Mouse (Mus musculus): ENCODE measurements at regions not wholly inside any gene's neighbourhood (a gene's known extent, or its start where the extent isn't known, plus 50 kb on each side); places are given as distances from the start of the nearest gene placed in this dataset.

GRCm38 (mm10) chr16:49530051-49530450 lies 169.0 kb upstream of the Ift57 start:
- 79% methylated on average over 5 of the region's 5 CpGs for WGBS
- 0 out of 2 replicates have a peak, but pooled peaks cover 3% of the 10 kb centered on the region for H3K4me1 ChIP-seq
- ATAC-seq (replicated peaks; ENCODE audit: low FRiP score) = no peak

GRCm38 (mm10) chr16:49532071-49532686 lies 166.9 kb upstream of the Ift57 start:
- 76% methylated on average over 7 of the region's 7 CpGs for WGBS
- H3K9me3 ChIP-seq (replicated peaks) = no peaks in the 10 kb centered on the region

More at GRCm38 (mm10) chr16:49530051-49530450, 169.0 kb upstream of the Ift57 start:
- Histone ChIP-seq H3K9ac (no peak overlapping the region), H3K27me3 (no peaks in the 10 kb centered on the region), H3K27ac (no peak overlapping the region), H3K4me3 (replicated peaks) (no peak overlapping the region), H3K36me3 (no peaks in the 10 kb centered on the region), H3K4me2 (no peak overlapping the region), H3K9me3 (replicated peaks) (no peaks in the 10 kb centered on the region)

GRCm38 (mm10) chr16:49533498-49533998 lies 165.5 kb upstream of the Ift57 start:
- H3K9me3 ChIP-seq (replicated peaks) = no peaks in the 10 kb centered on the region
- 0 out of 2 replicates have a peak, but pooled peaks cover 3% of the 10 kb centered on the region for H3K4me1 ChIP-seq
- no peak overlapping the region for H3K27ac ChIP-seq
- peak; percentile 71 for ATAC-seq (replicated peaks; ENCODE audit: low FRiP score)
- no peaks in the 10 kb centered on the region for H3K27me3 ChIP-seq
- no peaks in the 10 kb centered on the region for H3K36me3 ChIP-seq
- H3K4me2 ChIP-seq = no peak overlapping the region
- H3K4me3 ChIP-seq (replicated peaks) = no peak overlapping the region
- H3K9ac ChIP-seq = no peak overlapping the region
- 28% methylated on average over 4 of the region's 4 CpGs for WGBS

More at GRCm38 (mm10) chr16:49532071-49532686, 166.9 kb upstream of the Ift57 start:
- no peak overlapping the region for H3K27ac ChIP-seq
- H3K4me3 ChIP-seq (replicated peaks) = no peak overlapping the region
- H3K27me3 ChIP-seq = no peaks in the 10 kb centered on the region
- H3K9ac ChIP-seq = no peak overlapping the region
- H3K36me3 ChIP-seq = no peaks in the 10 kb centered on the region
- 0 out of 2 replicates have a peak, but pooled peaks cover 3% of the 10 kb centered on the region for H3K4me1 ChIP-seq
- no peak overlapping the region for H3K4me2 ChIP-seq
- ATAC-seq (replicated peaks; ENCODE audit: low FRiP score) = no peak

DNA sequence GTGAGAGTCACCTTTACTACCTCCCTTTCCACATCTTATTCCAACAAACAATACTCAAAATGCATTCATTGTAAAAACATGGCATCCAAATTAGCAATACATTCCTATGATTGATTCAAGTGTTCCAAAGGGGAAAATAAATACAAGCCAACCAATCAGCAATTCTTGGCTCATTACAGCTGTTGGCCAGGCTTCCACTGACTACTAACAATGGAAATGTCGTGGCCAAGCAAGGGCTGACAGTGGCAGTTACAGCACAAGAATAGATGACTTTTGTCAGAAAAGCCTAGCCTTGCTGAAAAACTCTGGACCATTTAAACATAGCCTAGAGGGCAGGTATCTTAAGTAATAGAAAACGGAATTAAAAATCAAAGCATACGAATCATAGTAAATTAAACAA lies 148.8 kb upstream of the Ift57 start:
- ATAC-seq (replicated peaks; ENCODE audit: low FRiP score) = no peak
- Histone ChIP-seq H3K27me3 (no peaks in the 10 kb centered on the region), H3K36me3 (no peaks in the 10 kb centered on the region), H3K27ac (no peak overlapping the region), H3K4me3 (replicated peaks) (no peak overlapping the region), H3K9me3 (replicated peaks) (no peaks in the 10 kb centered on the region), H3K9ac (no peak overlapping the region), H3K4me1 (no peaks in the 10 kb centered on the region), H3K4me2 (no peak overlapping the region)
- WGBS = 77% methylated on average over 3 of the region's 3 CpGs

DNA sequence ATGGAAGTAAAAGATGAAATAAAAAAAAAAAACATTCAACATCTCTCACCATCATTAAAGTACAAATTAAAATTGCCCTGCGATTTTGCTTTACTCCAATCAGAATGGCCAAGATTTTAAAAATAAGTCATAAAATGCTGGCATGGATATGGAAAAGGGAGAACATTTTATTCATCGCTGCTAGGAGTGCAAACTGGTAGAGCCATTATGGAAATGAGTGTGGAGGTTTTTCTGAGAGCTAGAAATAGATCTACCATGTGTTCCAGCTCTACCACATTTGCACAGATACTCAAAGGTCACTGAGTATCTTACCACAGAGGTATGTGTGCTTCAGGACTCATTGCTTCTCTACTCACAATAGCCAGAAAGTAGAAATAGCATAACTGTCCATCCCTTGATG lies 129.0 kb upstream of the Ift57 start:
- Histone ChIP-seq H3K4me3 (replicated peaks) (no peak overlapping the region), H3K36me3 (no peaks in the 10 kb centered on the region), H3K9ac (no peak overlapping the region), H3K4me2 (no peak overlapping the region), H3K27me3 (no peaks in the 10 kb centered on the region), H3K9me3 (replicated peaks) (no peaks in the 10 kb centered on the region), H3K27ac (no peak overlapping the region), H3K4me1 (no peaks in the 10 kb centered on the region)
- 94% methylated on average over 2 of the region's 2 CpGs for WGBS
- ATAC-seq (replicated peaks; ENCODE audit: low FRiP score) = no peak

GRCm38 (mm10) chr16:49572485-49573170 lies 126.4 kb upstream of the Ift57 start:
- no peak for ATAC-seq (replicated peaks; ENCODE audit: low FRiP score)
- H3K36me3 ChIP-seq = no peaks in the 10 kb centered on the region
- 71% methylated on average over 12 of the region's 12 CpGs for WGBS
- H3K4me1 ChIP-seq = no peaks in the 10 kb centered on the region
- no peak overlapping the region for H3K4me3 ChIP-seq (replicated peaks)
- H3K9ac ChIP-seq = no peak overlapping the region
- no peaks in the 10 kb centered on the region for H3K9me3 ChIP-seq (replicated peaks)
- no peak overlapping the region for H3K27ac ChIP-seq
- H3K27me3 ChIP-seq = no peaks in the 10 kb centered on the region
- H3K4me2 ChIP-seq = no peak overlapping the region

DNA sequence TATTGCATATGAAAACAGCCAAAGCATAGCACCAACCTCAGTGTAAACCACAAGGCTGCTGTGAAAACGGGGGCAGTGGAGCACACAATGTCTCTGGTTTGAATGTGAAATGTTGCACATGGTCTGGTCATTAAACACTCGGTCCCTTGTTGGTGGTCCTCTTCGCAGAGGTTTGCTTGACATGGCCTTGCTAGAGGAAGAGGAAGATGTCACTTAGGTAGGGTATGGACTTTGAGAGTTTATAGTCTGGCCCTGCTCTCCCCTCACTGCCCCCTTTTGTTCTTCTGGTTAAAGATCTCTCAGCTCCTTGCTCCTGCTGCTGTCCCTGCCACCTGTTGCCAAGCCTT lies 125.9 kb upstream of the Ift57 start:
- no peak overlapping the region for H3K4me3 ChIP-seq (replicated peaks)
- ATAC-seq (replicated peaks; ENCODE audit: low FRiP score) = no peak
- 78% methylated on average over 3 of the region's 3 CpGs for WGBS

GRCm38 (mm10) chr16:49578976-49579375 lies 120.1 kb upstream of the Ift57 start:
- 58% methylated on average over 4 of the region's 4 CpGs for WGBS
- no peaks in the 10 kb centered on the region for H3K9me3 ChIP-seq (replicated peaks)
- no peak overlapping the region for H3K4me3 ChIP-seq (replicated peaks)
- H3K4me1 ChIP-seq = no peaks in the 10 kb centered on the region
- H3K27ac ChIP-seq = no peak overlapping the region
- no peak for ATAC-seq (replicated peaks; ENCODE audit: low FRiP score)
- H3K36me3 ChIP-seq = no peaks in the 10 kb centered on the region
- H3K4me2 ChIP-seq = no peak overlapping the region
- no peak overlapping the region for H3K9ac ChIP-seq
- H3K27me3 ChIP-seq = no peaks in the 10 kb centered on the region

More for the DNA sequence above, 125.9 kb upstream of the Ift57 start:
- no peaks in the 10 kb centered on the region for H3K27me3 ChIP-seq
- H3K4me2 ChIP-seq = no peak overlapping the region
- H3K27ac ChIP-seq = no peak overlapping the region
- H3K4me1 ChIP-seq = no peaks in the 10 kb centered on the region
- no peak overlapping the region for H3K9ac ChIP-seq
- no peaks in the 10 kb centered on the region for H3K36me3 ChIP-seq
- H3K9me3 ChIP-seq (replicated peaks) = no peaks in the 10 kb centered on the region

GRCm38 (mm10) chr16:49580708-49581107 lies 118.3 kb upstream of the Ift57 start:
- ATAC-seq (replicated peaks; ENCODE audit: low FRiP score) = no peak
- Histone ChIP-seq H3K4me2 (no peak overlapping the region), H3K4me1 (no peaks in the 10 kb centered on the region), H3K27me3 (no peaks in the 10 kb centered on the region), H3K36me3 (no peaks in the 10 kb centered on the region), H3K9ac (no peak overlapping the region), H3K4me3 (replicated peaks) (no peak overlapping the region), H3K9me3 (replicated peaks) (no peaks in the 10 kb centered on the region), H3K27ac (no peak overlapping the region)
- 84% methylated on average over 6 of the region's 6 CpGs for WGBS

GRCm38 (mm10) chr16:49606500-49606899 lies 92.5 kb upstream of the Ift57 start:
- Histone ChIP-seq H3K27ac (no peak overlapping the region), H3K4me3 (replicated peaks) (no peak overlapping the region), H3K9me3 (replicated peaks) (0 out of 2 replicates have a peak, but pooled peaks cover under 1% of the 10 kb centered on the region), H3K9ac (no peak overlapping the region), H3K36me3 (no peaks in the 10 kb centered on the region), H3K4me2 (no peak overlapping the region), H3K27me3 (no peaks in the 10 kb centered on the region), H3K4me1 (no peaks in the 10 kb centered on the region)
- 75% methylated on average over 2 of the region's 2 CpGs for WGBS
- ATAC-seq (replicated peaks; ENCODE audit: low FRiP score) = no peak

DNA sequence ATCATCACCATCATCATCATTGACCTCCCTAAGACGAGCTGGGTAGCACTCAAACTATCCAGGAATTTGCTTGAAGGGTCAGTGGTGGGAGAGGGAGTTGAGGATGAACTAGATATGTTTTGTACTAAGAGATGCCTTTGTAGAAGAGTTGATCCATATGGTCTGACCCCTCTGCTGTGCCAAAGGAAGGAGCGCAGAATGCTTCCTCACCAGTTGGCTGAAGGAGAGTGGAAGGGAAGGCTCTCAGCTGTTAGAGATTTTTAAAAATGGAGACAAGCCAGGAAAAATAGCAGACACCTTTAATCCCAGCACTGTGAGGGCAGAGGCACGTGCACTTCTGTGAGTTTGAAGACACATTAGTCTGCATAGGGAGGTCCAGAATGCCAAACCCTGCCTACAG lies 84.2 kb upstream of the Ift57 start:
- Histone ChIP-seq H3K36me3 (no peaks in the 10 kb centered on the region), H3K27me3 (no peaks in the 10 kb centered on the region), H3K27ac (no peak overlapping the region), H3K9me3 (replicated peaks) (peaks cover 8% of the 10 kb centered on the region; the same call in 1 of the 2 replicates), H3K4me3 (replicated peaks) (no peak overlapping the region), H3K4me1 (no peaks in the 10 kb centered on the region), H3K9ac (no peak overlapping the region), H3K4me2 (no peak overlapping the region)
- WGBS = 78% methylated on average over 3 of the region's 3 CpGs
- no peak for ATAC-seq (replicated peaks; ENCODE audit: low FRiP score)

DNA sequence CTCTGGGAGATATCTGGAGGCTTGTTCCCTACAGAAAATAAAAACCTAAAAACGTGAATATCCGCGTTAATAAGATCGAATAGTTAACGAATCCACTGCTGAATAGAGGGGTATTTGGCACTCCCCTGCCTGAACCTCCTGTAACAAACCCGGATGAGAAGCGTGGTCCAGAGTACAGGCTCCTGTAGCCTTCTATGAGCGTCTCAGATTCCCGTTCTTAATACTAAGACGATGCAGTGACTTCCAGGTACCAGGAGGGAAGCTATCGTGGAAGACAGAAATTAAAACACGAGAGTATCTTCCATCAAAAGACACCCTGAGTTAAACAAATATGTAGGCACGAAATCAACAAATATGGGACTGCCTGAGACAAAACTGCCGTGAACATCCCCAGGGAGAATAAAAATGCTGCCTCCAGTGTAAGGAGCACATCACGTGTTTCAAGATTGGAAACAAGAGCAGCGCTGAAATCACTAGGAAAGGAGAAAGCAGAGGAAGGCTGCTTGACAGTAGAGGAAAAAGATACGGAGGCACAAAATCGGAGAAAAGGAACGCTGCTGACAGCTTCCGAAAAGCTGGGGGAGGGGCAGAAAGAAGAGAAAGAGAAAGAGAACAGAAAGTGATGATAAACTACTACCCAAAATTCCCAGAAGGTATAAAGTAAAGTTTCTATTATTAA lies 83.6 kb upstream of the Ift57 start:
- no peak overlapping the region for H3K9ac ChIP-seq
- 0 out of 2 replicates have a peak overlapping the region, but pooled peaks have one; percentile 7 for H3K4me2 ChIP-seq
- H3K27ac ChIP-seq = no peak overlapping the region
- no peaks in the 10 kb centered on the region for H3K4me1 ChIP-seq
- H3K9me3 ChIP-seq (replicated peaks) = peaks cover 8% of the 10 kb centered on the region; the same call in 1 of the 2 replicates
- WGBS = 83% methylated on average over 20 of the region's 20 CpGs
- no peak for ATAC-seq (replicated peaks; ENCODE audit: low FRiP score)
- H3K27me3 ChIP-seq = no peaks in the 10 kb centered on the region
- H3K4me3 ChIP-seq (replicated peaks) = no peak overlapping the region
- H3K36me3 ChIP-seq = no peaks in the 10 kb centered on the region

All from kidney, embryonic 15.5 days (tissue).